Mouse (Mus musculus) G1E (cell line): Measurements from ENCODE around the gene Fam155a.

ENCODE experiments used
- CTCF ChIP-seq: IDR thresholded peaks from 2 replicates; pipeline ENCODE4 v1.5.1; 2012; ENCODE audit warnings: low read depth, low read length, inconsistent platforms, mixed read lengths
- GATA1 ChIP-seq: IDR thresholded peaks from 2 replicates; pipeline ENCODE4 v1.6.1; 2012; ENCODE audit warnings: borderline replicate concordance, low read length, inconsistent platforms, mixed read lengths
- POLR2AphosphoS5 ChIP-seq: IDR thresholded peaks from 2 replicates; pipeline ENCODE4 v1.6.1; 2012; ENCODE audit warnings: low read depth, low read length, inconsistent platforms; ENCODE audit not compliant: insufficient replicate concordance
- TAL1 ChIP-seq: conservative IDR thresholded peaks from 2 replicates; pipeline ENCODE4 v1.6.1; 2012; ENCODE audit warnings: low read depth, low read length, inconsistent platforms, mixed read lengths

DNA sequence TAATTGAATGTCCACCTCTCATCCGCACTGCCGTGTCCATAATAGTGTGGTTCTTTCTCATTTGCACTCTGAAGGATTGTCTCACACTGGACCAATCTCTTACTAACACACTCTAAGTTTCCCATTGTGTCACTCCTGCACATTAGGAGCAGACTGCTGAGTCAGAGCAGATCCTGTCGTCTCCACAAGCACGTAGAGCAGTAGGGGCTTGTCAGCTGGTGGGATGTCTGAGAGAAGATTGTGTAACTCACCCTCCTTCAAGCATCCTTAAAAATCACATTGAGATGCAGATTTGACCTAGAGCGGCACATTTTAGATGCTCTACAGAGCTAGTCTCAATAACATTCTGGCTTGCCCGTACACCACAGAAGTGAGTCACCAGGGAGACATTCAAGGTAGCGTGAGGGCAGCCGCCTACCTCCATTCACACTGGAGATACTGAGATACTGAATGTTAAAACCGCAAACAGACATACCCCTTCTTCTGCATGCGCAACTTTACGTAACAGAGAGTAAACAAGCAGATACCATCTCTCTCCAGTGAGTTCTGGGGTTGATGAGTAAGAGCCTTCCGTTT lies 40.1 kb upstream of the Fam155a start:
- TF ChIP-seq CTCF (no peak), POLR2AphosphoS5 (no peak), TAL1 (no peak), GATA1 (no peak)
